Mouse (Mus musculus) inflammation-experienced regulatory T-cells, adult 6 months (primary cell): ENCODE results near the gene Mid1ip1. TPM values are rescaled to one million over a fixed set of nuclear protein-coding genes. Genes with fewer than 3 reads are reported as not detected.

Experiments
- ATAC-seq: one replicate; pipeline ENCODE4 v1.8.0; 2017
- polyA plus RNA-seq, 3 experiments: library from polyadenylated mRNA; unstranded; fragments of 100-300 nt; shearing (Covaris generic); gene quantifications; one replicate each; pipeline ENCODE4 v1.2.1; 2017

Gene Mid1ip1
- polyA plus RNA-seq: 10 to 100 TPM in 2 of 3 experiments, 1 to 10 TPM in 1; 8.6 to 15.8 (median 10.1) TPM

- peak; percentile 26 for ATAC-seq
Observed at GRCm38 (mm10) chrX:10714696-10715140, at the start of gene Mid1ip1. Gene Mid1ip1, plus strand, starts transcription at chrX:10715013.

DNA sequence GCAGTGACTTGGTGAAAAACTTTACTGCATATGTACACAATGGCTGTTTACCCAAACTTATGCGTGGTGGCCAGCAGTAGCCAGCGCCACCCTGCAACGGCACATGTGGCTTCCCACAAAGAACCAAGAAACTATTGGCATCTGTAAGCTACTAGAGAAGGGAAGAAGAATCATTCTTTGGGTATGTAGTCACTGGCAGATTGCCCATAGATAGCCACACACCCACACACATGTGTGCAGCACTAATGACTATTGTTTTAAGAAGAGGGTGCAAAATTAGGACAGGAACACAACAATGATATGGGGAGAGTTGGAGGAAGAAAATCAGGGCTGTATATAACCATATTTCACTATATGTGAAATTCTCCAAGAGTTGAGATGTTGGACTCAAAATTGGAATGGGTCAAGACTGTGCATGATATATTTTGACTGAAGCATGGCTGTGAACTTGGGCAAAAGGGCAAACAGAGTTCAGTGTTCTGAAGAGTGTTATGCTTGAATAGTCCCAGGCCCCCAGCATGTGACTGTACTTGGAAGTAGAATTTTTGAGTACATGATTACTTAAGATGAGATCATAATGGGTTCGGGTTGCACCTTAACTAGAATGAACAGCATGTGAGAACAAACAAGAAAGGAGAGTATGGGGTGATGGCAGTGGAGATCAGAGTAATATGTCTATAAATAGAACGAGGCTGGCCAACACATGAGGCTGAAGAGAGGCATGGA, 20.2 kb upstream of the Mid1ip1 start:
- ATAC-seq: no peak

- no peak for ATAC-seq
Observed at GRCm38 (mm10) chrX:10706728-10707127, 8.1 kb upstream of the Mid1ip1 start.

DNA sequence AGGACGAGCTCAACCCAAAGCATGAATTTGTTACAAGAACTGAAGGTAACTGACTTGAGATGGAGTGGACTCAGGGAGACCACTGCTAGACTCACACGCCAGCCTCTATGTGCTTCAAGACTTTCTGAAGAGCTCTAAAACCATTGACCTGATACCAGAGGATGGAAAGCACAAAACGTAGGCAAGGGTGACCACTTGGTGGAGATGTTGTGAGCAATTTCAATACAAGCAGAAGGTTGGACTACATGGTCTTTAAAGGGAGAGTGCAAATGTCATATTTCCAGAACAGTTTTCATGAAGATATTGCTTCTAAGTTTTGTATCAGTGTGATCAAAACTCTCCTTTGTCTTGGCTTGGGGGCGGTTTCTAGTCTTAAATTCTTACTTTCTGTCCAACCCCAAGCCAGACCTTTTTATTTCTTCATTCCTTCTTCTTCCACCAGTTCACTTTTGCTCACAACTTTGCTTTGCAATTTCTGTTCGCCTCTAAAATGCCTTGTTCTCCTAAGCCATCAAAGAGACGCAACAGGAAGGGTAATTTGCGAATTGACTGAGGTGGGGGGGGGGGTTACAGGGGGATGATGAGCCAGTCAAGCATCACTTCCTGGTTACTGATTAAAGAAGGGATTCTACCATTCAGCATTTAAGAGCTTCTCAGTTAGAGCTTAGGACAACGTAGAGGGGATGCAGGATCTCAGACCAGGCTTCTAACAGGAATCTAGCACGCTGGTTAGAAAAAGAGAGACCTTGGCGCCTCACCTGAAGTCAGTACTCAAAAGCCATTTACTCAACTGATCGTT, 775 bp upstream of the Mid1ip1 start:
- ATAC-seq: peak; percentile 15

GRCm38 (mm10) chrX:10716917-10717763, 2.3 kb downstream of the Mid1ip1 start:
- ATAC-seq: peak; percentile 78

- no peak for ATAC-seq
Observed at GRCm38 (mm10) chrX:10718021-10718837, 3.4 kb downstream of the Mid1ip1 start.

DNA sequence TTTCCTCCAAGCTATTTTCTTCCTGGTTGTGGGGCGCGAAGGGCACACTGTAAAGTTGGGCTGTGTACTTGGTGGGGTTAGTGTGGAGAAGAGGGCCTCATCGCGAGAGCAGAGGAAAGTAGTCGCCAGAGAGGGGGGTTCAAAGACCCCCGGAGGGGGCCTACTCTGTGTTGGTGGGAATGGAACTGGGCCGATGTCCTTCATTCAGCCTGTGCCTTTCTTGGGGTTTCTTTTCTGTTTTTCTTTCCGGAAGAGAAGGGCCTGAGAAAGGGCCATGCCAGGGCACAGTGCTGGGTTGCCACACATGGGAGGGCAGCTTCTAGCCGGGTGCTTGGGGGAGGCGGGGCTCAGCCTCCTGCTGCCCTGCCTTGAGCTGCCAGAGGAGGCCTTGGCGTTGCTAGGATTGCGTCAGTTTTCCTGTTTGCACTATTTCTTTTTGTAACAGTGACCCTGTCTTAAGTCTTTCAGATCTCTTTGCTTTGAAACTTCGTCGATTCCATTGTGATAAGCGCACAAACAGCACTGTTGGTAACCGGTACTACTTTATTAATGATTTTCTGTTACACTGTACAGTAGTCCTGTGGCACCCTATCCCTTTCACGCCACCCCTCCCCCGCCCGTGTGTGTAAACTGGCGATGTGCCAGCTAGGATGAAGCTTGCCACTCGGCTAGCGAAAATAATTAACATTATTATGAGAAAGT, 4.2 kb downstream of the Mid1ip1 start:
- ATAC-seq: peak; percentile 38

- no peak for ATAC-seq
Observed at GRCm38 (mm10) chrX:10720391-10720790, 5.6 kb downstream of the Mid1ip1 start.

GRCm38 (mm10) chrX:10724571-10724970, 9.8 kb downstream of the Mid1ip1 start:
- no peak for ATAC-seq

GRCm38 (mm10) chrX:10729488-10729887, 14.7 kb downstream of the Mid1ip1 start:
- no peak for ATAC-seq

- ATAC-seq: no peak
Observed at GRCm38 (mm10) chrX:10734453-10734852, 19.6 kb downstream of the Mid1ip1 start.

- ATAC-seq: no peak
Observed at GRCm38 (mm10) chrX:10734874-10735273, 20.1 kb downstream of the Mid1ip1 start.

GRCm38 (mm10) chrX:10758866-10759265, 44.1 kb downstream of the Mid1ip1 start:
- no peak for ATAC-seq

GRCm38 (mm10) chrX:10763476-10764016, 48.7 kb downstream of the Mid1ip1 start:
- no peak for ATAC-seq

Other genes starting within 250 kb of the Mid1ip1 start
- gene Tspan7, start 229.9 kb upstream of the Mid1ip1 start, polyA plus RNA-seq: not detected